Mouse (Mus musculus) liver, embryonic 16.5 days (tissue): ENCODE results near the gene Nrg3. TPM values are rescaled to one million over a fixed set of nuclear protein-coding genes. Genes with fewer than 3 reads are reported as not detected.
A peak's percentile ranks its signal among the peaks of the same experiment; 100 is the strongest.

ENCODE experiments used
- ATAC-seq: fragments of 200-750 bp; cut with Nextera tagmentation; 2 replicates; pipeline ENCODE4 v1.8.0; 2017; ENCODE audit warnings: low read depth, mild to moderate bottlenecking, moderate number of reproducible peaks, moderate library complexity
- H3K27ac ChIP-seq: fragments of 300-500 bp; sonication (generic); 2 replicates; pipeline ENCODE4 v1.5.1; 2014; ENCODE audit warnings: mild to moderate bottlenecking, low read length
- H3K27me3 ChIP-seq: fragments of 300-500 bp; sonication (generic); 2 replicates; pipeline ENCODE4 v1.6.1; 2014; ENCODE audit warnings: low read depth, low read length, mixed read lengths; ENCODE audit not compliant: control insufficient read depth, insufficient read depth
- H3K36me3 ChIP-seq: fragments of 300-500 bp; sonication (generic); 2 replicates; pipeline ENCODE4 v1.6.1; 2014; ENCODE audit warnings: mild to moderate bottlenecking; ENCODE audit not compliant: control insufficient read depth, insufficient read depth
- H3K4me1 ChIP-seq: fragments of 300-500 bp; sonication (generic); 2 replicates; pipeline ENCODE4 v1.6.1; 2014; ENCODE audit warnings: low read depth, low read length, mixed read lengths; ENCODE audit not compliant: control insufficient read depth
- H3K4me2 ChIP-seq: fragments of 300-500 bp; sonication (generic); 2 replicates; pipeline ENCODE4 v1.6.1; 2014; ENCODE audit warnings: low read depth, low read length, mixed read lengths
- H3K4me3 ChIP-seq: fragments of 300-500 bp; sonication (generic); 2 replicates; pipeline ENCODE4 v1.5.1; 2014; ENCODE audit warnings: low read depth, mild to moderate bottlenecking, low read length
- H3K9ac ChIP-seq: fragments of 300-500 bp; sonication (generic); 2 replicates; pipeline ENCODE4 v1.6.1; 2014; ENCODE audit warnings: low read depth, low read length
- H3K9me3 ChIP-seq: fragments of 300-500 bp; sonication (generic); replicated peaks from 2 replicates; pipeline ENCODE4 v1.6.1; 2016; ENCODE audit warnings: low read length; ENCODE audit not compliant: control insufficient read depth
- WGBS: fragments of 180-500 bp; shearing (Covaris S2); extraction: QIAGEN DNeasy Blood & Tissue Kit; methylation state at CpG from one replicate; pipeline ENCODE4 v1.1.7; 2014; ENCODE audit not compliant: insufficient replicate concordance; 5-methylcytosine and 5-hydroxymethylcytosine counted together
- polyA plus RNA-seq: library from polyadenylated mRNA; unstranded; fragments of >200 nt; fragmentation: Nextera tagmentation; extraction: Ambion mirVana; gene quantifications from 2 replicates; pipeline ENCODE4 v1.2.1, GENCODE M21; 2015

Gene Nrg3
- not detected in 2 replicates for polyA plus RNA-seq

- ATAC-seq = no peak
These were observed at the start of gene Nrg3 for GRCm38 (mm10) chr14:39472790-39473761. Gene Nrg3 (minus strand): TSS chr14:39473088.

GRCm38 (mm10) chr14:39508956-39509355 is 36.1 kb upstream of the Nrg3 start:
- Histone ChIP-seq H3K9me3 (no peaks in the 10 kb centered on the region), H3K27ac (no peak overlapping the region), H3K4me1 (no peaks in the 10 kb centered on the region), H3K9ac (no peak overlapping the region), H3K36me3 (no peaks in the 10 kb centered on the region), H3K27me3 (no peaks in the 10 kb centered on the region), H3K4me2 (no peak overlapping the region), H3K4me3 (no peak overlapping the region)
- no peak for ATAC-seq
- WGBS = 54% methylated on average over 1 of the region's 1 CpGs

More at GRCm38 (mm10) chr14:39472790-39473761, at the start of gene Nrg3:
- Histone ChIP-seq H3K4me1 (no peaks in the 10 kb centered on the region), H3K4me3 (peak within 1 kb of the TSS; percentile 26; the same call in 1 of the 2 replicates), H3K4me2 (peak within 1 kb of the TSS; percentile 30), H3K27ac (no peak within 1 kb of the TSS), H3K9ac (no peak within 1 kb of the TSS), H3K36me3 (no peaks in the 10 kb centered on the region), H3K27me3 (peaks cover 40% of the 10 kb centered on the region), H3K9me3 (no peaks in the 10 kb centered on the region)
- WGBS = 1% methylated on average over 74 of the region's 121 CpGs

DNA sequence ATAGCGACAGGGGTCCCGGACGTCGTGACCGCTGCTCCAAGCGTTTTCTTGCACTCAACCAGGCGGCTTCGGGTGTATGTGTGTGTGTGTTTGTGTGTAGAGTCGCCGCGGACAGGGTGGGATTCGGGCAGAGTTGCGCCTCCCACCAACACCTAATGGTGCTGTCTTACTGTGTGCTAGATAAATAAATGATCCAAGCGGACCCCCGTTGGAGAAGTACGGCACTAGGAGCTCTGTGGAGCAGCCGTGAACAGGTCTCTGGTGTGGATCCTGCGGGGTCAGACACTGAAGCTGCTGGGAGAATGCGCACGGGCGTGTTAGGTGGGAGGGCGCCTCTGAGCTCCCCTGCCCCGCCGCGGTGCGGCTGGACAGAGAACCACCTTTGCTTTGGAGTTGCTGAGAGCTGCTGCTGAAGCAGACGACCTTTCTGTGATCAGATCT is 903 bp upstream of the Nrg3 start:
- H3K27ac ChIP-seq = no peak overlapping the region
- ATAC-seq = no peak
- H3K36me3 ChIP-seq = no peaks in the 10 kb centered on the region
- H3K27me3 ChIP-seq = peaks cover 40% of the 10 kb centered on the region
- H3K4me1 ChIP-seq = no peaks in the 10 kb centered on the region
- H3K4me3 ChIP-seq = no peak overlapping the region
- no peaks in the 10 kb centered on the region for H3K9me3 ChIP-seq
- H3K9ac ChIP-seq = no peak overlapping the region
- 3% methylated on average over 27 of the region's 27 CpGs for WGBS
- H3K4me2 ChIP-seq = no peak overlapping the region

GRCm38 (mm10) chr14:39472146-39472751 is 639 bp downstream of the Nrg3 start:
- Histone ChIP-seq H3K36me3 (no peaks in the 10 kb centered on the region), H3K27ac (no peak overlapping the region), H3K9me3 (no peaks in the 10 kb centered on the region), H3K4me1 (no peaks in the 10 kb centered on the region), H3K9ac (no peak overlapping the region), H3K27me3 (peaks cover 40% of the 10 kb centered on the region), H3K4me3 (peak overlapping the region; percentile 26; the same call in 1 of the 2 replicates), H3K4me2 (peak overlapping the region; percentile 30)
- ATAC-seq = no peak
- WGBS = 6% methylated on average over 50 of the region's 56 CpGs

DNA sequence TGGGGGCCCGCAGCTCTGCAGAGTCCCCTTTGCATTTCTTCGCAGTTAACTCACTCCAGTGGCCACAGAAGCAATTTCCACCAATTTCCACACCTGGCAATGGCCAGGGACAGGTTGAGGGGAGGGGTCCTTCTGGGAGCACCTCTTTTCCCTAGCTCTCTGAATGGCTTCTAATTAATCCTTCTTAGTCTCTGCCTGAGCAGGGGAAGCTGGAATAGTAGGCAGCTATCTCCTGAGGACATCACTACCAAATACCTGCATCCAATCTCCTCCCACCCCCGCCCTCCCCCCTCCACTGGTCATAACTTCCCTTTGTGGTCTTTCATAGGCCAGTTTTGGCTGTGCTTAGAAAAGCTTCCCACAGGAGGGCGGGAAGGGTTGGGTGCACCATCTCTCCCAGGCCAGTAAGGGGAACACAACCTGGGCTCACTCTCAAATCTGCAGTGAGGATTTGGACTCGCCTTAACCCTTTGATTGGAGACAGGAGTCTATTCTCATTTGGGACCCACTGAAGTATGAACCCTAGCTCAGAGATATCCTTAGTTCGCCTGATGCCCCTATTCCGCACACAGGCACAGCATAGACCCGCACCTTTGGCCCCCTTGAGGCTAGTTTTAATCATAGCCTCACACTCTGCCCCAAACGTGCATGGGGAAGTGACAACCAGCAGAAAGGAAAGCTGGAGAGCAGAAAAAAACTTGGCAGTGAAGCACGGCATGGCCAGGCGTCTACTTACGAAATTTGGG is 1.5 kb downstream of the Nrg3 start:
- Histone ChIP-seq H3K36me3 (no peaks in the 10 kb centered on the region), H3K27me3 (peaks cover 40% of the 10 kb centered on the region), H3K9me3 (no peaks in the 10 kb centered on the region), H3K27ac (no peak overlapping the region), H3K4me2 (no peak overlapping the region), H3K9ac (no peak overlapping the region), H3K4me3 (no peak overlapping the region), H3K4me1 (no peaks in the 10 kb centered on the region)
- WGBS = 7% methylated on average over 12 of the region's 12 CpGs
- no peak for ATAC-seq

DNA sequence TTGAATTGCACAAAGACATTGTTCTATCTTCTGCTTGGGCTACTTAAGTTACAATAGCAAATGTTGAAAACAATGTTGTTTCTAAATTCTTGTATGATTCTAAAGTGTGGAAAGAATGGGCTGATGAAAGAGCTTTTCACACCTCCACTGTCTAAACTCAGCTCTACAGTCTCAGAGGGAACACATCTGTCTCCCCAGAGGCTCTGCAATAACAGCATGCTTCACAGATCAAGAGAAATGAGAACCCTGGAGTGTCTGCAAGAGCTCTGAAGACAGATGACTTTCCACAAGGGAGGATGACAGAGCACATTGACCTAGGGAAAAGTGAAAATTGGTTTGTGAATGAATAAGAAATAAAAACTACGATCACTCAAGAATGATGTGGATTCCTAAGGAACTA is 27.4 kb downstream of the Nrg3 start:
- no peak overlapping the region for H3K27ac ChIP-seq
- H3K9me3 ChIP-seq = no peaks in the 10 kb centered on the region
- 73% methylated on average over 1 of the region's 1 CpGs for WGBS
- no peaks in the 10 kb centered on the region for H3K27me3 ChIP-seq
- H3K9ac ChIP-seq = no peak overlapping the region
- H3K4me2 ChIP-seq = no peak overlapping the region
- no peak for ATAC-seq
- H3K36me3 ChIP-seq = no peaks in the 10 kb centered on the region
- H3K4me3 ChIP-seq = no peak overlapping the region
- H3K4me1 ChIP-seq = no peaks in the 10 kb centered on the region

GRCm38 (mm10) chr14:39428503-39428902 is 44.4 kb downstream of the Nrg3 start:
- no peaks in the 10 kb centered on the region for H3K4me1 ChIP-seq
- no peaks in the 10 kb centered on the region for H3K36me3 ChIP-seq
- whole genome bisulfite sequencing = 36% methylated on average over 5 of the region's 5 CpGs
- no peak overlapping the region for H3K4me3 ChIP-seq
- H3K27ac ChIP-seq = no peak overlapping the region
- H3K9ac ChIP-seq = no peak overlapping the region
- ATAC-seq = no peak
- no peaks in the 10 kb centered on the region for H3K9me3 ChIP-seq
- no peaks in the 10 kb centered on the region for H3K27me3 ChIP-seq
- H3K4me2 ChIP-seq = no peak overlapping the region

DNA sequence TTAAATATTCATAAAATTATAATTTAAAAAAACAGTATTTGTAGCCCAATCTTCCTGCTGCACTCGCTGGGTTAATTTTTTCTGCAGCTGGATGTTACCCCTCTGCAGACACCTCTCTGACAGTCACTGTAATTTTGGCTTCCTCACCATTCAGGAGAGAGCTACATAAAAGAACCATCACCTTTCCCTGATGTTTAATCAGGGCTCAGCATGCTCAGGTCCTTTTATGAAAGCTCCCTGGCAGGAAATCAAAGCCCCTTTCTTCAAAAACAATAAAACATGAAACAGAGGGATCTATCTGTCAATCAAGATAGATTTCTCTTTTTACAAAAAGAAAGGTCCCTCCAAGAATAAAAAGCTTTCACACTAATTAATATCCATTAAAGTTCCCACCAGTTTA is 51.0 kb downstream of the Nrg3 start:
- no peaks in the 10 kb centered on the region for H3K36me3 ChIP-seq
- H3K27me3 ChIP-seq = no peaks in the 10 kb centered on the region
- no peaks in the 10 kb centered on the region for H3K4me1 ChIP-seq
- 59% methylated on average over 1 of the region's 1 CpGs for WGBS
- H3K27ac ChIP-seq = no peak overlapping the region
- H3K4me2 ChIP-seq = no peak overlapping the region
- no peak for ATAC-seq
- H3K4me3 ChIP-seq = no peak overlapping the region
- no peaks in the 10 kb centered on the region for H3K9me3 ChIP-seq
- H3K9ac ChIP-seq = no peak overlapping the region
